Mouse (Mus musculus): ENCODE results near the gene Lipc. TPM values are rescaled to one million over a fixed set of nuclear protein-coding genes. Genes with fewer than 3 reads are reported as not detected.

Gene Lipc
- polyA plus RNA-seq, 1 experiment from 2014 or later, result 15.4 TPM

DNA sequence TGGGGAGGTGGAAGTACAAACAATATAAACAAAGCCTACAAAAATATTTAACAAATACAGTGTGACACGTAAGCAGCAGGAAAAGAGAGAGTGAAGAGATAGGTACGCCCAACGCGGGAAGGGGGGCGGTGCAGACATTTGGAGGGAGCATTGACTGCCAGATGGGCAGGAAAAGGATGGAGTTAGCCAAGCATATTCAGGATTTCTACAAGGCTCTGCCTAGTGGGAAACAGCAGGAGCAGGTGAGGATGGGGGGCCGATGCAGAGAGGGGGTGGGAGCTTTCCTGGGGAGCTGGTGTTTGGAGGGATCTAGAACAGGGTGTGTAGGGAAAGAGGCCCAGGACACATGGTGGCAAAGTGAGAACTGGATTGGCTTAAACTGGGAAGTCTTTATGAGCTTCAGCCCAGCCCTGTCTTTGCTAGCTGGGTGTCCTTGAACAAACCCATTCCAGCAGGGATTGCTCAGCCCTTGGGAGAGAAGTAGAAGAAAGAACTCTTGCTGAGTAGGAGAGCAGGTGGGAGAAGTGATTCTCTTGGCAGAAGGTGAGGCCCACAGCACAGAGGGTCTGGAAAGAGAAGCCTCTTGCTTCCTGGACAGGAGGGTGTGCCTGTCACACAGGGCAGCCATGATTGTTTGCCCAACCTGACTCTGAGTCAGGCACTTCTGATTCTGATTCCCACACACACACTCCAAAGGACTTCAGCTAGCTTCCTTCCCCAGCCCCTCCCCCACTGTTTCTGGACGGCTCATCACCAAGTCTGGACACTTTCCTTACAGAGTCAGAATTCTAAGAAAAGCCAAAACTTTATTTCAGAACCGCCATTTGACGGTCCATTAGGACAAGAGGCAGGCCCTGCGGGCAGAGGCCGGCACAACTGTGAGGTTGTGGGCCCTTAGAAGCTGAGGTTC lies 49.0 kb downstream of the Lipc start:
- no peaks in the 10 kb centered on the region for H3K36me3 ChIP-seq
- WGBS (ENCODE audit: insufficient replicate concordance), result 86% methylated on average over 11 of the region's 11 CpGs
- no peaks in the 10 kb centered on the region for H3K9me3 ChIP-seq (replicated peaks)
- H3K4me2 ChIP-seq, result no peak overlapping the region
- H3K27ac ChIP-seq, result no peak overlapping the region
- no peak overlapping the region for H3K9ac ChIP-seq
- H3K27me3 ChIP-seq (replicated peaks), result no peaks in the 10 kb centered on the region
- ATAC-seq, result no peak
- no peak overlapping the region for H3K4me3 ChIP-seq
- no peaks in the 10 kb centered on the region for H3K4me1 ChIP-seq

DNA sequence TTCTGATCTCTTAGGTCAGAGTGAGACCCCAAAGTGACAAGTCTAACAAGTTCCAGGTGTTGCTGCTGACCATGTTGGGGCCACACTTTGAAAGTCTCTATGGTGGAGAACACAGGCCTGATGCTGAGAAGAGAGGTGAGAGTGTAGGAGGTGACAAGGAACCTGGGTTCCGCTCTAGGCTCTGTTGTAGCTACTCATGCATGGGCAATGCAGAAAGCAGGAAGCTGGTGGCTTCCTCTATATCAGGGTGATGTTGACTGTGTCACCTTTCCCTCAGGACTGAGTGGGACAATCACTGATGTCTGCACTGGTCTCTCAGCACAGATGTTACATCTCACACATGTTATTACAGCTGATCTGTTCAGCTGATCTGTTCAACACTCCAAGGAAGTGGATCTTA lies 57.8 kb downstream of the Lipc start:
- H3K36me3 ChIP-seq, result no peaks in the 10 kb centered on the region
- H3K4me3 ChIP-seq, result no peak overlapping the region
- H3K9me3 ChIP-seq (replicated peaks), result 0 out of 2 replicates have a peak, but pooled peaks cover 3% of the 10 kb centered on the region
- no peaks in the 10 kb centered on the region for H3K27me3 ChIP-seq (replicated peaks)
- no peak overlapping the region for H3K9ac ChIP-seq
- peak overlapping the region; percentile 31; the same call in 1 of the 2 replicates for H3K27ac ChIP-seq
- no peak overlapping the region for H3K4me2 ChIP-seq
- 97% methylated on average over 1 of the region's 1 CpGs for WGBS (ENCODE audit: insufficient replicate concordance)
- peaks cover 57% of the 10 kb centered on the region for H3K4me1 ChIP-seq
- no peak for ATAC-seq

DNA sequence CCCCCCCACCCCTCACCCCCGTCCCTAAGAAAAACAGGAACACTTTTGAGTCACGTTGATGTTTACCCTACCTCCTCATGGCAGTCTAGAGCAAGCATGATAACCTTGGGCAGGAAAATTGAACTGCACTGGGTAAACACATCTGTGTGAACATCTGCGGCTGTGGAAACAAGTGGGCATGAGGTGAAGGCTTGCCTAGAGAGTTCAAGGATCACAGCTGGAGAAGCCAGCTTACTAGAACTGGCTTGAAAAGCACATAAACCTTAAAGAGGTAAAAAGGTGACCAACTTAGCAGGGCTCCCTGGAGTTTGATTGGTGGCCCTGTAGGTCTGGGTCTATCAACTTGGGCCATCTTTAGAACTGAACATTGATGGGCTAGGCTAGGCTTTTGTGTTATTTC lies 58.5 kb downstream of the Lipc start:
- Histone ChIP-seq H3K27ac (peak overlapping the region; percentile 83; the same call in 1 of the 2 replicates), H3K27me3 (replicated peaks) (no peaks in the 10 kb centered on the region), H3K9ac (0 out of 2 replicates have a peak overlapping the region, but pooled peaks have one; percentile 51), H3K4me1 (peaks cover 64% of the 10 kb centered on the region), H3K4me3 (no peak overlapping the region), H3K4me2 (no peak overlapping the region), H3K36me3 (no peaks in the 10 kb centered on the region), H3K9me3 (replicated peaks) (0 out of 2 replicates have a peak, but pooled peaks cover 3% of the 10 kb centered on the region)
- no peak for ATAC-seq
- WGBS (ENCODE audit: insufficient replicate concordance), result 51% methylated on average over 3 of the region's 3 CpGs

DNA sequence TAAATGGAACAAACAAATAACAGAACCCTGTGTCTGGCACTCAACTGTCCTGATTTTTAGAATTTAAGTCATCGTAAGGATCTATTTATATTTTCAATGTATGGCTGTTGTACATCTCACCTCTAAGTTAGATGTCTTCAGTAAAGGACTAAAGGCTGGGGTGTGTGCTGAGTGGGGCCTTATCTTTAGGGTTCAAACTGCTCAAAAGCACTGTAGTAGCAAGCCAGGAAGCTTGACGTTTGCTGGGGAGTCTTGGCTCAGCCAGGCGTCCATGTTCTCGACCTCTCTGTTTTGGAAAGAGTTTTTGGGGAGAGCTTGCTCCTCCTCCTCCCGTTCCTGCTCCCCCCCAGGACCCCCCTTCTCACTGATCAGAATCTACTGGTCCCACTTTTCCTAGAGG lies 59.4 kb downstream of the Lipc start:
- H3K27me3 ChIP-seq (replicated peaks), result no peaks in the 10 kb centered on the region
- 0 out of 2 replicates have a peak, but pooled peaks cover 3% of the 10 kb centered on the region for H3K9me3 ChIP-seq (replicated peaks)
- H3K27ac ChIP-seq, result peak overlapping the region; percentile 83
- no peak overlapping the region for H3K4me3 ChIP-seq
- peak overlapping the region; percentile 51 for H3K9ac ChIP-seq
- peak overlapping the region; percentile 16 for H3K4me2 ChIP-seq
- H3K36me3 ChIP-seq, result no peaks in the 10 kb centered on the region
- 36% methylated on average over 5 of the region's 5 CpGs for WGBS (ENCODE audit: insufficient replicate concordance)
- peaks cover 68% of the 10 kb centered on the region for H3K4me1 ChIP-seq
- peak; percentile 85 for ATAC-seq

DNA sequence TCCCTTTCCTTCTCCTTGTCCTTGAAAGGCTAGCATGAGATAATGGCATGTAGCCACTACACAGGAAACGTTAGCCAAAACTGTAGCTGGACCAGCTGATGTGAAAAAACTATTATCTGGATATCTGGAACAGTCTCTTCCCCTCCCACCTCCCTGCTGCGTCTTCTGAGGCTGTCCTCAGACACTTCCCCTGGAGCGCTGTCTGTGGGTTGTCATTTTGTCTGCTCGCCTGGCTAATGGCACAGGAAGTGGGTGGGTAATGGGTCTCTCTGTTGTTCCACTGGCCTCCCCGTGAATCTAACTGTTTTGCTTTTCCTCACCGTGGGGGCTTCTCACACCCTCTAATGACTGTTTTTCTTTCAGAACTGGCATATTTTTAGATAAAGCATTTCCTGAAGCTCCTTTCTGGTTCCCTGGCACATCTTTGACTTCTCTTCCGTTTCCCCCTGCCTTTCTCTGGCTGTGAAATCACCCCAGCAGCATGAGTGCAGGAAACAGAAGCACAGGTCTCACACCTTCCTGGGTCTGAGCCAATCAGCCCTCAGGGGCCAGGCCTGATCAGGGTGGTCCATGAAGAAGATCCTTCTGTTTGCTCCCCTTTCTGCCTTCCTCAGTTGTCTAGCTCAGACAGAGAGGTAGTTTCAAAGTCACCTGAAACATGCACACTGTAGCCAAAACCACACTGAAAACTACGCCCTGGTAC lies 60.4 kb downstream of the Lipc start:
- peak; percentile 46; the same call in 1 of the 2 replicates for ATAC-seq
- Histone ChIP-seq H3K9me3 (replicated peaks) (0 out of 2 replicates have a peak, but pooled peaks cover 1% of the 10 kb centered on the region), H3K27me3 (replicated peaks) (no peaks in the 10 kb centered on the region), H3K36me3 (no peaks in the 10 kb centered on the region), H3K4me1 (peaks cover 68% of the 10 kb centered on the region), H3K9ac (peak overlapping the region; percentile 49), H3K27ac (peak overlapping the region; percentile 83), H3K4me2 (peak overlapping the region; percentile 27; the same call in 1 of the 2 replicates), H3K4me3 (no peak overlapping the region)
- 18% methylated on average over 8 of the region's 8 CpGs for WGBS (ENCODE audit: insufficient replicate concordance)

DNA sequence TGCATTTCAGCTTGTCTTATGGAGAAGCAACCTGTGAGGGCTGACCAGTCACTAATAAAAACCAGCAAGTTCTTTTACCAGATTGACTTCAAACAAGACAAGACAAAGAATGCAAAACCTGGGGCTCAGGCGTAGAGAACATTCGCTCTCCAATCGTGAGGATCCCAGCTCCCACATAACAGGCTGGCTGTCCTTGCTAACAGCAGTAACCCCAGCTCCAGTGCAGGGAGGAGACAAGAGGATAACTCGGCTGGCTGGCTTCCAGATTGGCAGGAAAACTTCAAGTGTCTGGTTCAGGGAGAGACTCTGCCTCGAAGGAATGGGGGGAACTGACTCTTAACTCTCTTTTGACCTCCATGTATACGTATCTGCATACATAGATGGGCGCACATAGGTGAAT lies 61.3 kb downstream of the Lipc start:
- Histone ChIP-seq H3K36me3 (no peaks in the 10 kb centered on the region), H3K4me3 (no peak overlapping the region), H3K4me2 (no peak overlapping the region), H3K9ac (no peak overlapping the region), H3K9me3 (replicated peaks) (no peaks in the 10 kb centered on the region), H3K4me1 (peaks cover 70% of the 10 kb centered on the region), H3K27ac (peak overlapping the region; percentile 83), H3K27me3 (replicated peaks) (no peaks in the 10 kb centered on the region)
- ATAC-seq, result no peak
- 85% methylated on average over 7 of the region's 7 CpGs for WGBS (ENCODE audit: insufficient replicate concordance)

DNA sequence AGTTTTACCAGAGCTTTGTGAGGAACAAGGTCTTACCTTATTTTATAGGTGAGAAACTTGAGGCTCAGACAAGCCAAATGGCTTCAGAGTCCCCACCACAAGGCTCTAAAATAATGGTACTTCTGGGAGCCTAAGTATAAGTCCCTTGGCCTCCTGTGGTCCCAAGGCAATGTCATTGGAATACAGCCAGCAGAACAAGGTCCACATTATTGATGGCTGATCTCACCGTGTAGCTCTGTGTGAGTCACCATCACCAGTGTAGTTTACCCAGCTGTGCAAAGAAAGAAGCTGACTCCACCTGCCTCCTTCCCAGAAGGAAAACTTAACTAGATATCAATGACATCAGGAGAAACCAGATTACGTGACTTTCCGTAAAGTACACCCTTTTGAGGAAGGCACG lies 63.1 kb downstream of the Lipc start:
- no peaks in the 10 kb centered on the region for H3K36me3 ChIP-seq
- H3K9ac ChIP-seq, result no peak overlapping the region
- ATAC-seq, result no peak
- H3K4me2 ChIP-seq, result no peak overlapping the region
- H3K27ac ChIP-seq, result peak overlapping the region; percentile 58
- H3K4me1 ChIP-seq, result peaks cover 73% of the 10 kb centered on the region
- no peaks in the 10 kb centered on the region for H3K9me3 ChIP-seq (replicated peaks)
- no peak overlapping the region for H3K4me3 ChIP-seq
- H3K27me3 ChIP-seq (replicated peaks), result no peaks in the 10 kb centered on the region
- WGBS (ENCODE audit: insufficient replicate concordance), result 71% methylated on average over 4 of the region's 4 CpGs

DNA sequence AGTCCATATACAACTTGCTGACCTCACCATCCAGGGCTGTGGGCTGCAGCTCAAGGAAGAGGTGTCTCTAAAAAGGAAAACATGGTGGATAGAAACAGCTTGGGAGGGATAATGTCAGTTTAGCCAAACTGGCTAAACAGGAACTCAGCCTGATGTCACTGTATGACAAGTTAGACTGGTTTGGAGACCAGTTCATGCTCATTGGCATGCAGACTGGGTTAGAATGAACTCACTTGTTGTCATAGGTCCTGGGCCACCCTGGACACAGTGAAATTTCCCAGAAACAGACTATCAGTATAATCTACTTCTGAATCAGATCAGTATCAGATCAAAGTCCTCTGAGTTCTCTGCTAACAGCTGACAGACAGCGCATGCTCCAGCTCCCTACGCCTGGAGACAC lies 63.5 kb downstream of the Lipc start:
- H3K9ac ChIP-seq, result no peak overlapping the region
- H3K27me3 ChIP-seq (replicated peaks), result no peaks in the 10 kb centered on the region
- H3K9me3 ChIP-seq (replicated peaks), result no peaks in the 10 kb centered on the region
- no peak overlapping the region for H3K4me2 ChIP-seq
- H3K4me1 ChIP-seq, result peaks cover 69% of the 10 kb centered on the region
- ATAC-seq, result no peak
- H3K27ac ChIP-seq, result peak overlapping the region; percentile 4; the same call in 1 of the 2 replicates
- WGBS (ENCODE audit: insufficient replicate concordance), result 83% methylated on average over 2 of the region's 2 CpGs
- H3K36me3 ChIP-seq, result no peaks in the 10 kb centered on the region
- no peak overlapping the region for H3K4me3 ChIP-seq

DNA sequence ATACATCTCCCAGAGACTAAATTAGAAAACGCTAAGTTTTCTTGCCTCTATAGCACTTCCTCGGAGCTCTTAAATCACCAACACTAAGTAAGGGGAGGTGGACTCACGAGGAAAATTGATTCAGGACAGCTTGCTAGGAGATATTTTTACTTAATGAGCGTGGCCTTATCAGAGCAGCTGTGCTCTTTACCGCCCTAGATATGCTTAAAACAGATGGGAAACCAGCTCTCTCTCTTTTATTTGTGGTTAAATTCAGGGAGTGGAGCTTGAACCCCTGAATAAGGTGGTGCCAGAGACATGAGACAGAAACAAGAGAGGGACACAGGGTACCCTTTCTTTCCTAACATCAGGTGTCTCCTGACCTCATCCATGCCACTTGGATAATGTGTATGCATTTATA lies 70.0 kb downstream of the Lipc start:
- no peaks in the 10 kb centered on the region for H3K36me3 ChIP-seq
- no peaks in the 10 kb centered on the region for H3K27me3 ChIP-seq (replicated peaks)
- peak; percentile 59 for ATAC-seq
- peaks cover 37% of the 10 kb centered on the region for H3K4me1 ChIP-seq
- no peak overlapping the region for H3K9ac ChIP-seq
- no peak overlapping the region for H3K4me3 ChIP-seq
- no peaks in the 10 kb centered on the region for H3K9me3 ChIP-seq (replicated peaks)
- no peak overlapping the region for H3K4me2 ChIP-seq
- H3K27ac ChIP-seq, result no peak overlapping the region; the same call in 1 of the 2 replicates
- 18% methylated on average over 5 of the region's 5 CpGs for WGBS (ENCODE audit: insufficient replicate concordance)

DNA sequence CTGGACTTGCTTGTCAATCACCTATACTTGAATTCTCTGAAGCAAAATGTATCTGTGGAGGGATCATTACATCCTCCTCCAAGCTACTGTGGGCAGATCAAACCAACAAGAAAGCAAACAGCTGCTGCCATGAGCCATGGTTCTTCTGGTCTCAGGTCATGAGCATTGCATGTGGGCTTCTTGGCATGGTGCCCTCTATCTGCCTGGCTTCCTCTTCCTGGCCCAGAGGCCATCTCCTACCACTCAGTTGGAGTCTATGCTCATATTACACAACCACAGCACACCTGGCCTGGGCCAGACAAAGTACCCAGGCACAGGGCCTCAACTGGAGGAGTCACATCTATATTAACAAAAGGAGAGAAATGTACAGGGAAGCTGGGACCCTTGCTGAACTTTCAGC lies 73.2 kb downstream of the Lipc start:
- H3K27ac ChIP-seq, result no peak overlapping the region
- H3K36me3 ChIP-seq, result no peaks in the 10 kb centered on the region
- ATAC-seq, result no peak
- no peak overlapping the region for H3K4me3 ChIP-seq
- no peaks in the 10 kb centered on the region for H3K27me3 ChIP-seq (replicated peaks)
- H3K9ac ChIP-seq, result no peak overlapping the region
- H3K4me1 ChIP-seq, result peaks cover 31% of the 10 kb centered on the region
- no peak overlapping the region for H3K4me2 ChIP-seq
- no peaks in the 10 kb centered on the region for H3K9me3 ChIP-seq (replicated peaks)

DNA sequence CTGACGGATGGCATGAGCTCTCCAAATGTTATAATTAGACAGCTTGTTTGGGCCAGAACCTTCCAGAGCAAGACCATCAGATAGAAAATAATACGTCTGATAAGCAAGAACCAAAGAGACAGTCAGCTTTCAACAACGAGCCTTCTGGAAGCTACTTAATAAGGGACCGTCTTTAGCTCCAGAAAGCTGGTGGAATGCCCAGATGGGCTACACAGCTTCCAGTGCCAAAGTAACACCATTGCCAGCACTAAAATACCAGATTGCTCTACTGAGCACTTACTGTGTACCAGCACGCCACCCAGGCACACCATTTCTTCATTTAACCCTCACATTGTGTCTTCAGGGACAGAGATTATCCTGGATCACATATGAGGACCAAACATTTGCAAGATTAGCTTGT lies 73.9 kb downstream of the Lipc start:
- Histone ChIP-seq H3K27ac (no peak overlapping the region), H3K4me2 (no peak overlapping the region), H3K4me3 (no peak overlapping the region), H3K27me3 (replicated peaks) (no peaks in the 10 kb centered on the region), H3K36me3 (no peaks in the 10 kb centered on the region), H3K9me3 (replicated peaks) (no peaks in the 10 kb centered on the region), H3K4me1 (peaks cover 36% of the 10 kb centered on the region), H3K9ac (no peak overlapping the region)
- ATAC-seq, result no peak
- WGBS (ENCODE audit: insufficient replicate concordance), result 67% methylated on average over 5 of the region's 5 CpGs

DNA sequence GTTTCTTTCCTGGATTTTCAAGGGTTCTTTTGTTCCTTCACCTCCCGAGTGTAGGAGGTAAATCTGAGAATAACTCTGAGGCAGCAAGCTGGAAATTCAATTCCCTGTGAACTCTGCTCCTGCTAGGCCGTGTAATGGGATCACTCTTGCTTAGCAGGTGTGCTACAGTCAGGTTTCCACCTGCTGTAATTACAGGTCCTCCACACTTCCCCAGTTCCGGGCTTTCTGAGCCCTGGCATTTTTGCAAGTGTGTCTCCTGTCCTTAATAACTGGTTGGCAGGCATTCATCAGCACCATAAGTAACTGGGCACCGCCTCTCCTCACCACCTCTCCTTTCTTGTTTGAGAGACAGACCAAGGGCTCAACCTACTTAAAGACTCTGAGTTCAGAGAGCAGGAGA lies 76.5 kb downstream of the Lipc start:
- no peak overlapping the region for H3K9ac ChIP-seq
- ATAC-seq, result no peak
- H3K36me3 ChIP-seq, result no peaks in the 10 kb centered on the region
- H3K27ac ChIP-seq, result no peak overlapping the region; the same call in 1 of the 2 replicates
- 78% methylated on average over 4 of the region's 4 CpGs for WGBS (ENCODE audit: insufficient replicate concordance)
- H3K4me1 ChIP-seq, result peaks cover 31% of the 10 kb centered on the region
- H3K27me3 ChIP-seq (replicated peaks), result no peaks in the 10 kb centered on the region
- H3K4me3 ChIP-seq, result no peak overlapping the region
- no peaks in the 10 kb centered on the region for H3K9me3 ChIP-seq (replicated peaks)
- H3K4me2 ChIP-seq, result no peak overlapping the region

All from liver, embryonic 12.5 days (tissue).